Mouse (Mus musculus): ENCODE results near the gene Arl10. TPM values are rescaled to one million over a fixed set of nuclear protein-coding genes. Genes with fewer than 3 reads are reported as not detected.

Gene Arl10
- total and polyA plus RNA-seq, 3 experiments = 5.1 to 10.9 TPM; not detected in 1

DNA sequence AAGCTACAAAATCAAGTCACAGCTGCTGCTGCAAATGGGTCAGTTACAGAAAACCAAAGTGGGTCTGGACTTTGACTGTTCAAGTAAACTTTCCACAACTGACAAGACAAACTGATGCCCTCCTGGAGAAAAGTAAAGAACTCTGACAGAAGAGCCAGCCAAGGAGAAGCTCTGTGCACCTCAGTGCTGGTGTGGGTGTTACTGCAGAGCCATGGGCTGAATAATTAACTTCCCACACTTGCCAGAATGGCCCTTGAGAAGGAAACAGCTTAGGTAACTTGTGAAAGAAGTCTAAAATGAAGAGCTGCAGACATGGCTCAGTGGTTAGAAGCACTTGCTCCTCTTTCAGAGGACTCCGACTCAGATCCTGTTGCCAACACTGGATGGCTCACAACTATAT, 17.2 kb upstream of the Arl10 start:
- no peaks in the 10 kb centered on the region for H3K27me3 ChIP-seq (ENCODE audit: control insufficient read depth in 1 of 2, insufficient read depth in 2 of 2, low read length in 2 of 2)
- H3K36me3 ChIP-seq (ENCODE audit: control insufficient read depth in 1 of 2, insufficient read depth in 2 of 2, low read length in 2 of 2) = peaks cover 0 to 3% of the 10 kb centered on the region in 2 experiments; a peak in 2 of 4 replicates
- no peak overlapping the region for H3K4me3 ChIP-seq (ENCODE audit: control insufficient read depth in 1 of 2, insufficient read depth in 1 of 2, low read depth in 2 of 2, low read length in 2 of 2)
- 0 out of 2 replicates have a peak, but pooled peaks cover 2% of the 10 kb centered on the region for H3K79me2 ChIP-seq (ENCODE audit: control insufficient read depth, insufficient read depth, low read length, poor library complexity)
- H3K4me1 ChIP-seq (ENCODE audit: control insufficient read depth in 1 of 2, insufficient read depth in 2 of 2, low read length in 2 of 2) = no peaks in the 10 kb centered on the region
- H3K9ac ChIP-seq (ENCODE audit: control insufficient read depth, low read depth, low read length, poor library complexity, severe bottlenecking) = no peak overlapping the region
- DNase-seq (ENCODE audit: low read depth, low spot score) = no peak
- H3K27ac ChIP-seq (ENCODE audit: control insufficient read depth, low read depth, low read length) = no peak overlapping the region
- H3K9me3 ChIP-seq (replicated peaks; ENCODE audit: insufficient read depth, low read length) = no peaks in the 10 kb centered on the region
- TF ChIP-seq MYC (IDR thresholded peaks at IDR 0.05; ENCODE audit: low read depth, low read length) (no peak), TBP (IDR thresholded peaks at IDR 0.05; ENCODE audit: low read depth, low read length) (no peak), USF1 (IDR thresholded peaks at IDR 0.05; ENCODE audit: low read depth, low read length) (no peak), BHLHE40 (IDR thresholded peaks at IDR 0.05; ENCODE audit: borderline replicate concordance, low read depth, low read length) (no peak), ZNF384 (IDR thresholded peaks at IDR 0.05; ENCODE audit: low read depth, low read length) (no peak), CHD2 (IDR thresholded peaks at IDR 0.05; ENCODE audit: low read length) (no peak), POLR2AphosphoS2 (IDR thresholded peaks at IDR 0.05; ENCODE audit: low read length) (no peak), TAL1 (IDR thresholded peaks at IDR 0.05; ENCODE audit: low read length) (no peak), KAT2A (conservative IDR thresholded peaks at IDR 0.05; ENCODE audit: low read depth, low read length) (no peak), MAX (IDR thresholded peaks at IDR 0.05; ENCODE audit: low read length) (no peak), SIN3A (IDR thresholded peaks at IDR 0.05; ENCODE audit: low read length) (no peak), NELFE (IDR thresholded peaks at IDR 0.05; ENCODE audit: low read depth, low read length) (no peak), HCFC1 (IDR thresholded peaks at IDR 0.05; ENCODE audit: low read depth, low read length) (no peak), GATA1 (IDR thresholded peaks at IDR 0.05; ENCODE audit: low read depth, low read length) (no peak), UBTF (IDR thresholded peaks at IDR 0.05; ENCODE audit: borderline replicate concordance, insufficient read depth, low read depth, low read length) (no peak), GABPA (IDR thresholded peaks at IDR 0.05; ENCODE audit: low read depth, low read length) (no peak), MAFK (IDR thresholded peaks at IDR 0.05; ENCODE audit: borderline replicate concordance, low read depth, low read length) (no peak), RAD21 (IDR thresholded peaks at IDR 0.05; ENCODE audit: low read depth, low read length) (no peak)

DNA sequence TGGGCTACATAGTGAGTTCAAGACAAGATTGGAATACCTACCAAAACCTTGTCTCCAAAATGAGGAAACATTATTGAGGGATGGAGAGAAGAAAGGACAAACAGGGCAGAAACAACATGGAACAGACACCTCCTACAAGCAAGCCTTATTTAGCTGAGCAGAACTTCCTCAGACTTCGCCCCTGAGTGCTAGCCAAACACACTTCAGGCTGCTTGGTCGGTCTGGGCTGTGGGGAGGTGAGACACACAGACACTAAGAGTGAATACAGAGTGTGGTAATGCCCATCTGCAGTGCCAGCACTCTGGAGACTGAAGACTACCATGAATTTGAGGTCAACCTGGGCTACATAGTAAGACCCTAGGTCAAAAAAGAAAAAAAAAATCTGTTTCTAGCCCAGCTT, 15.2 kb upstream of the Arl10 start:
- DNase-seq (ENCODE audit: low read depth, low spot score) = no peak
- H3K36me3 ChIP-seq (ENCODE audit: control insufficient read depth in 1 of 2, insufficient read depth in 2 of 2, low read length in 2 of 2) = peaks cover 3 to 6% of the 10 kb centered on the region in 2 experiments
- TF ChIP-seq NELFE (IDR thresholded peaks at IDR 0.05; ENCODE audit: low read depth, low read length) (no peak), KAT2A (conservative IDR thresholded peaks at IDR 0.05; ENCODE audit: low read depth, low read length) (no peak), TBP (IDR thresholded peaks at IDR 0.05; ENCODE audit: low read depth, low read length) (no peak), POLR2AphosphoS2 (IDR thresholded peaks at IDR 0.05; ENCODE audit: low read length) (no peak), ELF1 (IDR thresholded peaks at IDR 0.05; ENCODE audit: low read depth, low read length) (no peak), ZC3H11A (IDR thresholded peaks at IDR 0.05; ENCODE audit: low read depth, low read length) (no peak), JUND (IDR thresholded peaks at IDR 0.05; ENCODE audit: low read depth, low read length) (no peak), GABPA (IDR thresholded peaks at IDR 0.05; ENCODE audit: low read depth, low read length) (no peak), TCF12 (IDR thresholded peaks at IDR 0.05; ENCODE audit: low read depth, low read length) (no peak), HCFC1 (IDR thresholded peaks at IDR 0.05; ENCODE audit: low read depth, low read length) (no peak), MAX (IDR thresholded peaks at IDR 0.05; ENCODE audit: low read length) (no peak), RAD21 (IDR thresholded peaks at IDR 0.05; ENCODE audit: low read depth, low read length) (no peak), ZMIZ1 (IDR thresholded peaks at IDR 0.05; ENCODE audit: low read depth, low read length) (no peak), GATA1 (IDR thresholded peaks at IDR 0.05; ENCODE audit: low read depth, low read length) (no peak), MAZ (IDR thresholded peaks at IDR 0.05; ENCODE audit: low read depth, low read length) (no peak)
- H3K27ac ChIP-seq (ENCODE audit: control insufficient read depth, low read depth, low read length) = no peak overlapping the region
- H3K27me3 ChIP-seq (ENCODE audit: control insufficient read depth in 1 of 2, insufficient read depth in 2 of 2, low read length in 2 of 2) = no peaks in the 10 kb centered on the region
- peaks cover 0 to 6% of the 10 kb centered on the region in 2 experiments; a peak in 2 of 4 replicates for H3K4me1 ChIP-seq (ENCODE audit: control insufficient read depth in 1 of 2, insufficient read depth in 2 of 2, low read length in 2 of 2)
- H3K9me3 ChIP-seq (replicated peaks; ENCODE audit: insufficient read depth, low read length) = no peaks in the 10 kb centered on the region
- H3K4me3 ChIP-seq (ENCODE audit: control insufficient read depth in 1 of 2, insufficient read depth in 1 of 2, low read depth in 2 of 2, low read length in 2 of 2) = no peak overlapping the region
- peaks cover 17% of the 10 kb centered on the region for H3K79me2 ChIP-seq (ENCODE audit: control insufficient read depth, insufficient read depth, low read length, poor library complexity)
- H3K9ac ChIP-seq (ENCODE audit: control insufficient read depth, low read depth, low read length, poor library complexity, severe bottlenecking) = no peak overlapping the region
